Mouse (Mus musculus) midbrain, postnatal 0 days (tissue): Measurements from ENCODE around the gene Grid2ip. TPM values are rescaled to one million over a fixed set of nuclear protein-coding genes. Genes with fewer than 3 reads are reported as not detected.
"Not testable (repeated sequence)": the region's sequence is repeated elsewhere in the genome, so short reads cannot be mapped to it uniquely, and the experiment has no call there.

Experiments used
- ATAC-seq: fragments of 200-750 bp; cut with Nextera tagmentation; 2 replicates; pipeline ENCODE4 v1.8.0; 2017; ENCODE audit warnings: moderate number of reproducible peaks, mild to moderate bottlenecking, moderate TSS enrichment, moderate library complexity; ENCODE audit not compliant: low FRiP score
- DNase-seq: peaks from one replicate; pipeline ENCODE4 v3.0.0-alpha.2; 2015; ENCODE audit warnings: low spot score
- H3K27ac ChIP-seq: fragments of 300-500 bp; sonication (generic); 2 replicates; pipeline ENCODE4 v1.5.1; 2014; ENCODE audit warnings: low read depth, mild to moderate bottlenecking, low read length, mixed read lengths
- H3K27me3 ChIP-seq: fragments of 300-500 bp; sonication (generic); 2 replicates; pipeline ENCODE4 v1.6.1; 2014; ENCODE audit warnings: low read length, control low read depth, mixed read lengths; ENCODE audit not compliant: insufficient read depth
- H3K36me3 ChIP-seq: fragments of 300-500 bp; sonication (generic); 2 replicates; pipeline ENCODE4 v1.6.1; 2014; ENCODE audit warnings: low read length, control low read depth, mixed read lengths; ENCODE audit not compliant: insufficient read depth
- H3K4me1 ChIP-seq: fragments of 300-500 bp; sonication (generic); 2 replicates; pipeline ENCODE4 v1.6.1; 2014; ENCODE audit warnings: mild to moderate bottlenecking, control low read depth, antibody characterized with exemption, low read length, mixed read lengths; ENCODE audit not compliant: insufficient read depth
- H3K4me2 ChIP-seq: fragments of 300-500 bp; sonication (generic); 2 replicates; pipeline ENCODE4 v1.6.1; 2014; ENCODE audit warnings: low read depth, mild to moderate bottlenecking, low read length, mixed read lengths; ENCODE audit not compliant: poor library complexity, severe bottlenecking
- H3K4me3 ChIP-seq: fragments of 300-500 bp; sonication (generic); 2 replicates; pipeline ENCODE4 v1.5.1; 2014; ENCODE audit warnings: low read depth, mild to moderate bottlenecking, low read length, moderate library complexity
- H3K9ac ChIP-seq: fragments of 300-500 bp; sonication (generic); replicated peaks from 2 replicates; pipeline ENCODE4 v1.6.1; 2014; ENCODE audit warnings: mild to moderate bottlenecking, low read length, moderate library complexity, mixed read lengths; ENCODE audit not compliant: poor library complexity, severe bottlenecking
- H3K9me3 ChIP-seq: fragments of 300-500 bp; sonication (generic); 2 replicates; pipeline ENCODE4 v1.6.1; 2016; ENCODE audit warnings: low read length, control low read depth
- CTCF ChIP-seq: IDR thresholded peaks from 2 replicates; pipeline ENCODE4 v1.5.1; 2016; ENCODE audit warnings: antibody characterized with exemption, mild to moderate bottlenecking
- WGBS: fragments of 180-500 bp; shearing (Covaris S2); extraction: QIAGEN DNeasy Blood & Tissue Kit; methylation state at CpG from one replicate; pipeline ENCODE4 v1.1.7; 2014; 5-methylcytosine and 5-hydroxymethylcytosine counted together
- polyA plus RNA-seq: library from polyadenylated mRNA; unstranded; fragments of >200 nt; fragmentation: Nextera tagmentation; extraction: Ambion mirVana; gene quantifications from 2 replicates; pipeline ENCODE4 v1.2.1, GENCODE M21; 2015
- total RNA-seq: library from RNA; depleted of rRNA; stranded (reverse); fragments of >200 nt; gene quantifications from 2 replicates; pipeline ENCODE4 v1.2.3, GENCODE M21; 2014

Grid2ip gene
- total and polyA plus RNA-seq, 2 experiments from 2014 or later = 0.60 to 2.8 TPM

DNA sequence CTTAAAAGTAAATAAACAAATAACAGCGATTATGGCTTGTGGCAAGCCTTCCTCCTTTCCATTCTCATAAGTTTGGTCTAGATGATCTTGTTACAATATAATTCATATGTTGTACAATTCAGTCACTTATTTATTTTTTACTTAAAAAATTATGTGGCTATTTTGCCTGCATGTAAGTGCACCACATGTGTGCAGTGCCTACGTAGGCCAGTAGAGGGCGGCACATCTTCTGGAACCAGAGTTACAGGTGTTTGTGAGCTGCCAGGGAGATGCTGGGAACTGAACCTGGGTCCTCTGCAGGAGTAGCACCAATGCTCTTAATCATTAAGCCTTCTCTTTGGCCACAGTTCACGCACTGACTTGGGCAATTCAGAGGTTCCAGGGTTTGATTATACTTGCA lies 19.0 kb downstream of the Grid2ip start:
- 85% methylated on average over 4 of the region's 4 CpGs for WGBS
- Histone ChIP-seq H3K4me3 (no peak overlapping the region), H3K4me1 (peaks cover 3% of the 10 kb centered on the region; the same call in 1 of the 2 replicates), H3K9ac (no peak overlapping the region), H3K9me3 (no peaks in the 10 kb centered on the region), H3K27ac (no peak overlapping the region), H3K27me3 (peaks cover 39% of the 10 kb centered on the region), H3K4me2 (no peak overlapping the region), H3K36me3 (no peaks in the 10 kb centered on the region)
- peak; percentile 43 for TF ChIP-seq CTCF
- no peak for ATAC-seq
- no peak for DNase-seq

DNA sequence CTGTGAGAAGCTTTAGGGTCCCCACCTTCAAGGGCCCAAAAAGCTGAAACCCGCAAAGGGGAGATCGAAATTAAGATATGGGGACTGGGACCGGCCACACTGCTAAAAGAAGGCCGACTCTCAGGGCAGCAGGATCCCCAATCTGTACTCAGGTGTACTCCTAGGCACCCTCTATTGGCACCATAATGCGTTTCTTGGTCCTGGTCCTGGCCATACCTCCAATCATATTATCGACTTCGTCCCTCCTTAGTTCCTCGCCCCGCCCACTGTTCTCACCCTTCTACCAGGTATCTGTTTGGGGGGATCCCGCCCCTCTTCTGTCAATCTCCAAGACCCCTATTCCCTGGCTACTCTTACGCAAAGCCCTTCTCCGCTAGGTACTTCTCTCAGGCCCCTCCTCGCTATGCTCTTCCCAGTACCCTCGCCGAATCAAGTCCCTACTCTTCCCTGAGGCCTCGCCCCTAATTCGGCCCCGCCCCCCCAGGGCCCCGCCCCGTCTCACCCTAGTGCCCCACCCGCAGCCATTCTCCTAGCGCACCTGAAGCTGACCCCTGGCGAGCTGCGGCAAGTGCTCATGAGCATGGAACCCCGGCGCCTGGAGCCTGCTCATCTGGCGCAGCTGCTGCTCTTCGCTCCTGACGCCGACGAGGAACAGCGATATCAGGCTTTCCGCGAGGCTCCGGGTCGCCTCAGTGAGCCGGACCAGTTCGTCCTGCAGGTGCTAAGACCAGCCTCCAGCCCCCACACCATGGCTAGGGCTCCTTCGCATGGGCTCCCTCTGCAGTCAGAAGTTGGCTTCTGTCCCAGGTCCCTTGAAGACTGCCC lies 29.9 kb downstream of the Grid2ip start:
- ATAC-seq (no peak), DNase-seq (peak; percentile 31)

DNA sequence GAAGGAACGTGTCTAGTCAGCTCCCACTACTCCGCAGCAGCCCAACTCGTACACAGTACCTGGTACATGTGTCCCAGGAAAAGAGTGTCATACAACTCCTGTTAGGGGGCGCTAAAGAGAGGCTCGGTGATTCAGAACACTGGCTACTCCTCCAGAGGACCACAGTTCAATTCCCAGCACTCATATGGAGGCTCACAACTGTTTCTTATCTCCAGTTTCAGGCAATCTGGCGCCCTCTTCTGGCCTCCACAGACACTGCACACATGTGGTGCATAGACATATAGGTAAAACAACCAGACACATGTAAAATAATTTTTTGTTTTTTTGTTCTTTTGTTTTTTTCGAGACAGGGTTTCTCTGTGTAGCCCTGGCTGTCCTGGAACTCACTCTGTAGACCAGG lies 37.0 kb downstream of the Grid2ip start:
- WGBS = 81% methylated on average over 7 of the region's 7 CpGs

More for the DNA sequence above, 29.9 kb downstream of the Grid2ip start:
- 12% methylated on average over 39 of the region's 39 CpGs for WGBS
- Histone ChIP-seq H3K4me1 (no peaks in the 10 kb centered on the region), H3K27ac (no peak overlapping the region), H3K36me3 (no peaks in the 10 kb centered on the region), H3K9me3 (no peaks in the 10 kb centered on the region), H3K9ac (peak overlapping the region; percentile 33; the same call in 1 of the 2 replicates), H3K4me3 (peak overlapping the region; percentile 39), H3K27me3 (peaks cover 15% of the 10 kb centered on the region), H3K4me2 (peak overlapping the region; percentile 83)
- peak; percentile 41 for TF ChIP-seq CTCF

DNA sequence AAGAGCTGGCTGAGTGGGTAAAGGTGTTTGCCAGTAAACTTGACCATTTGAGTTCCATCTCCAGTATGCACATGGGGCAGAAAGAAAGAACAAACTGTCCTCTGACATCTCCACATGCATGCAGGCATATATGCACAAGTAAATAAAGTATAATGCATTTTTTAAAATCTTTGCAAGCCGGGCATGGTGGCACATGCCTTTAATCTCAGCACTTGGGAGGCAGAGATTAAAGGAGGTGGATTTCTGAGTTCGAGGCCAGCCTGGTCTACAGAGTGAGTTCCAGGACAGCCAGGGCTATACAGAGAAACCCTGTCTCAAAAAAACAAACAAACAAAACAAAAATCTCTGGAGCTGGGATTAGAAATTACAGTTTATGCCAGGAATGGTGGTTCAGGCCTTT lies 37.8 kb downstream of the Grid2ip start:
- not testable (repeated sequence) for H3K9ac ChIP-seq, H3K27me3 ChIP-seq, H3K9me3 ChIP-seq, H3K4me3 ChIP-seq, H3K4me2 ChIP-seq, H3K4me1 ChIP-seq, DNase-seq, H3K36me3 ChIP-seq, ATAC-seq, H3K27ac ChIP-seq
- WGBS = 90% methylated on average over 2 of the region's 2 CpGs

More for the DNA sequence above, 37.0 kb downstream of the Grid2ip start:
- Histone ChIP-seq H3K4me2 (no peak overlapping the region), H3K9me3 (no peaks in the 10 kb centered on the region), H3K27me3 (no peaks in the 10 kb centered on the region), H3K27ac (no peak overlapping the region), H3K9ac (no peak overlapping the region), H3K4me1 (no peaks in the 10 kb centered on the region), H3K4me3 (no peak overlapping the region), H3K36me3 (no peaks in the 10 kb centered on the region; the same call in 1 of the 2 replicates)
- ATAC-seq (no peak), DNase-seq (no peak)
- TF ChIP-seq CTCF = peak; percentile 24

DNA sequence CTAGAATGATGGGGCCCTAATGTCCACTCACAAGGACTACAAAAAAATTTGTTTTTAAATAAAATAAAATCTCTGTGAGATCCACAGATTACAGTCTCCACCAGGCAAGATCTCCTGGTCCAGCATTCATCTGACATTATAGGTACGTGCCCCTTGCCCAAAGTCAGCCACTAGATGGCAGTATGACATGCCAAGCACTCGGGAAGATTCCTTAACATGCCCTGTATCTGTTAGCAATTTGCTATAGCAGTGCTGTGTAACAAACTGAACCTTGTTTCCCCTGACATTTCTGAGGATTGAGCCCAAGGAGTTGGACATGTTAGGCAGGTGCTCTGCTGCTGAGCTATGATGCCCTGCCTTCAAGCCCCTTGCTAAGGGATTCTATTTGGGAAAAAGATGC lies 38.5 kb downstream of the Grid2ip start:
- Histone ChIP-seq H3K27me3 (no peaks in the 10 kb centered on the region), H3K9ac (no peak overlapping the region), H3K9me3 (no peaks in the 10 kb centered on the region), H3K4me3 (no peak overlapping the region), H3K4me2 (no peak overlapping the region), H3K4me1 (no peaks in the 10 kb centered on the region), H3K36me3 (no peaks in the 10 kb centered on the region; the same call in 1 of the 2 replicates), H3K27ac (no peak overlapping the region)
- 46% methylated on average over 2 of the region's 2 CpGs for WGBS
- TF ChIP-seq CTCF = peak; percentile 51
- ATAC-seq (no peak), DNase-seq (no peak)

DNA sequence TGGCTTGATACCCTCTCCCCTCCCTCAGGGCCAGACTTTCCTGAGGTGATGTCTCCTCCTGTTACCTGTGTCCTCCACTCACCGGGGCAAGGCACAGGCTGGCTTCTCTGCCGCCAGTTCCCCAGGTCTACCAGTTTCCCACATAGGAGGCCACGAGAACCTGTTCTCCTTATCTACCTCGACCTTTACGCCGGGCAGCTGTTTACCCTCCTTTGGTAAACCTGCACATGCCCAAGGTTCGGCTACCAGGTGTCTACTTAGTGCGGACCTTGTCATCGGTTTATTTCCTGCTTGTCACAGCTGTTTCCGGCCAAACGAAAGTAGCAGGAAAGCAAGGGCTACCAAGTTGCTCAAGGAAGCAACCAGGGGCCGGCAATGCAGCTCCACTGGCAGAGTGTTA lies 43.4 kb downstream of the Grid2ip start:
- Histone ChIP-seq H3K4me2 (no peak overlapping the region), H3K9me3 (no peaks in the 10 kb centered on the region), H3K27me3 (no peaks in the 10 kb centered on the region), H3K4me1 (peaks cover 7% of the 10 kb centered on the region; the same call in 1 of the 2 replicates), H3K27ac (no peak overlapping the region), H3K4me3 (no peak overlapping the region), H3K9ac (no peak overlapping the region), H3K36me3 (no peaks in the 10 kb centered on the region; the same call in 1 of the 2 replicates)
- TF ChIP-seq CTCF = no peak
- 91% methylated on average over 12 of the region's 12 CpGs for WGBS
- ATAC-seq (no peak), DNase-seq (no peak)
